Mouse (Mus musculus): ENCODE data around the gene Pcyt1a. TPM values are rescaled to one million over a fixed set of nuclear protein-coding genes. Genes with fewer than 3 reads are reported as not detected.

The Pcyt1a gene
- polyA plus RNA-seq, 2 experiments: 23.4 to 45.9 TPM

- Histone ChIP-seq H3K36me3 (ENCODE audit: control insufficient read depth, insufficient read depth, low read length) (no peaks in the 10 kb centered on the region), H3K9me3 (ENCODE audit: control insufficient read depth, low read length) (no peaks in the 10 kb centered on the region), H3K4me1 (ENCODE audit: control insufficient read depth, insufficient read depth, low read length) (peaks cover 7% of the 10 kb centered on the region; the same call in 1 of the 2 replicates), H3K27ac (replicated peaks; ENCODE audit: low read depth, low read length) (no peak within 1 kb of the TSS), H3K27me3 (ENCODE audit: control insufficient read depth, insufficient read depth, low read length) (no peaks in the 10 kb centered on the region), H3K9ac (ENCODE audit: low read depth, low read length, severe bottlenecking) (no peak within 1 kb of the TSS), H3K4me3 (replicated peaks; ENCODE audit: low read length) (no peak within 1 kb of the TSS), H3K4me2 (replicated peaks; ENCODE audit: low read depth, low read length, severe bottlenecking) (no peak within 1 kb of the TSS)
- 55% methylated on average over 3 of the region's 3 CpGs for WGBS
- ATAC-seq (ENCODE audit: low FRiP score, low read depth) (no peak), DNase-seq (ENCODE audit: low spot score) (no peak)
- no peak for TF ChIP-seq POLR2A (IDR thresholded peaks at IDR 0.05; ENCODE audit: borderline replicate concordance, extremely low read depth, insufficient read depth, insufficient read length)
Observed at GRCm38 (mm10) chr16:32495965-32496364, 65.2 kb downstream of the Pcyt1a start, which contains the start of gene Zdhhc19. Zdhhc19 (plus strand) TSS chr16:32496265.

GRCm38 (mm10) chr16:32498996-32499395 is 68.3 kb downstream of the Pcyt1a start:
- DNase-seq (ENCODE audit: low spot score): no peak
- no peaks in the 10 kb centered on the region for H3K27me3 ChIP-seq (ENCODE audit: control insufficient read depth, insufficient read depth, low read length)
- ATAC-seq (ENCODE audit: low FRiP score, low read depth): no peak
- H3K9ac ChIP-seq (ENCODE audit: low read depth, low read length, severe bottlenecking): no peak overlapping the region
- no peaks in the 10 kb centered on the region for H3K36me3 ChIP-seq (ENCODE audit: control insufficient read depth, insufficient read depth, low read length)
- TF ChIP-seq POLR2A (IDR thresholded peaks at IDR 0.05; ENCODE audit: borderline replicate concordance, extremely low read depth, insufficient read depth, insufficient read length): no peak
- H3K27ac ChIP-seq (replicated peaks; ENCODE audit: low read depth, low read length): no peak overlapping the region
- WGBS: 69% methylated on average over 13 of the region's 13 CpGs
- no peaks in the 10 kb centered on the region for H3K9me3 ChIP-seq (ENCODE audit: control insufficient read depth, low read length)
- H3K4me1 ChIP-seq (ENCODE audit: control insufficient read depth, insufficient read depth, low read length): peaks cover 7% of the 10 kb centered on the region; the same call in 1 of the 2 replicates
- no peak overlapping the region for H3K4me3 ChIP-seq (replicated peaks; ENCODE audit: low read length)
- H3K4me2 ChIP-seq (replicated peaks; ENCODE audit: low read depth, low read length, severe bottlenecking): no peak overlapping the region

- H3K9ac ChIP-seq (ENCODE audit: low read depth, low read length, severe bottlenecking): peak overlapping the region; percentile 44
- peak; percentile 81 for DNase-seq (ENCODE audit: low spot score)
- H3K27me3 ChIP-seq (ENCODE audit: control insufficient read depth, insufficient read depth, low read length): no peaks in the 10 kb centered on the region
- peaks cover 7% of the 10 kb centered on the region; the same call in 1 of the 2 replicates for H3K4me1 ChIP-seq (ENCODE audit: control insufficient read depth, insufficient read depth, low read length)
- H3K4me2 ChIP-seq (replicated peaks; ENCODE audit: low read depth, low read length, severe bottlenecking): peak overlapping the region; percentile 52
- H3K4me3 ChIP-seq (replicated peaks; ENCODE audit: low read length): peak overlapping the region; percentile 29
- TF ChIP-seq POLR2A (IDR thresholded peaks at IDR 0.05; ENCODE audit: borderline replicate concordance, extremely low read depth, insufficient read depth, insufficient read length): no peak
- WGBS: 10% methylated on average over 22 of the region's 22 CpGs
- no peaks in the 10 kb centered on the region for H3K36me3 ChIP-seq (ENCODE audit: control insufficient read depth, insufficient read depth, low read length)
- no peak overlapping the region for H3K27ac ChIP-seq (replicated peaks; ENCODE audit: low read depth, low read length)
- no peaks in the 10 kb centered on the region for H3K9me3 ChIP-seq (ENCODE audit: control insufficient read depth, low read length)
- peak; percentile 85 for ATAC-seq (ENCODE audit: low FRiP score, low read depth)
Observed at GRCm38 (mm10) chr16:32499430-32500037, 68.8 kb downstream of the Pcyt1a start.

GRCm38 (mm10) chr16:32501459-32501858 is 70.7 kb downstream of the Pcyt1a start:
- no peak overlapping the region for H3K4me2 ChIP-seq (replicated peaks; ENCODE audit: low read depth, low read length, severe bottlenecking)
- H3K27me3 ChIP-seq (ENCODE audit: control insufficient read depth, insufficient read depth, low read length): no peaks in the 10 kb centered on the region
- DNase-seq (ENCODE audit: low spot score) (no peak), ATAC-seq (ENCODE audit: low FRiP score, low read depth) (no peak)
- H3K36me3 ChIP-seq (ENCODE audit: control insufficient read depth, insufficient read depth, low read length): no peaks in the 10 kb centered on the region
- peaks cover 3% of the 10 kb centered on the region; the same call in 1 of the 2 replicates for H3K4me1 ChIP-seq (ENCODE audit: control insufficient read depth, insufficient read depth, low read length)
- H3K9ac ChIP-seq (ENCODE audit: low read depth, low read length, severe bottlenecking): no peak overlapping the region
- TF ChIP-seq POLR2A (IDR thresholded peaks at IDR 0.05; ENCODE audit: borderline replicate concordance, extremely low read depth, insufficient read depth, insufficient read length): no peak
- H3K4me3 ChIP-seq (replicated peaks; ENCODE audit: low read length): no peak overlapping the region
- no peak overlapping the region for H3K27ac ChIP-seq (replicated peaks; ENCODE audit: low read depth, low read length)
- no peaks in the 10 kb centered on the region for H3K9me3 ChIP-seq (ENCODE audit: control insufficient read depth, low read length)
- 38% methylated on average over 7 of the region's 7 CpGs for WGBS

- no peak overlapping the region for H3K4me3 ChIP-seq (replicated peaks; ENCODE audit: low read length)
- H3K27me3 ChIP-seq (ENCODE audit: control insufficient read depth, insufficient read depth, low read length): no peaks in the 10 kb centered on the region
- no peak overlapping the region for H3K4me2 ChIP-seq (replicated peaks; ENCODE audit: low read depth, low read length, severe bottlenecking)
- no peak for TF ChIP-seq POLR2A (IDR thresholded peaks at IDR 0.05; ENCODE audit: borderline replicate concordance, extremely low read depth, insufficient read depth, insufficient read length)
- no peak overlapping the region for H3K27ac ChIP-seq (replicated peaks; ENCODE audit: low read depth, low read length)
- H3K9ac ChIP-seq (ENCODE audit: low read depth, low read length, severe bottlenecking): no peak overlapping the region
- WGBS: 86% methylated on average over 12 of the region's 12 CpGs
- H3K4me1 ChIP-seq (ENCODE audit: control insufficient read depth, insufficient read depth, low read length): peaks cover 3% of the 10 kb centered on the region; the same call in 1 of the 2 replicates
- DNase-seq (ENCODE audit: low spot score) (no peak), ATAC-seq (ENCODE audit: low FRiP score, low read depth) (no peak)
- no peaks in the 10 kb centered on the region for H3K36me3 ChIP-seq (ENCODE audit: control insufficient read depth, insufficient read depth, low read length)
- no peaks in the 10 kb centered on the region for H3K9me3 ChIP-seq (ENCODE audit: control insufficient read depth, low read length)
Observed at GRCm38 (mm10) chr16:32502621-32503335, 72.1 kb downstream of the Pcyt1a start.
